Mouse (Mus musculus) adrenal gland, postnatal 10 days (tissue): ENCODE results near the gene Pcbp2. TPM values are rescaled to one million over a fixed set of nuclear protein-coding genes. Genes with fewer than 3 reads are reported as not detected.
A peak's percentile ranks its signal among the peaks of the same experiment; 100 is the strongest.

Source experiments
- DNase-seq: peaks from one replicate; pipeline ENCODE4 v3.0.0; 2021; ENCODE audit warnings: mixed read lengths
- total RNA-seq, 2 experiments: library from RNA; stranded (reverse); gene quantifications; 2 replicates each; pipeline ENCODE4 v1.2.3; 2021

The Pcbp2 gene
- total RNA-seq, 2 experiments from 2014 or later = 703 to 724 TPM

- DNase-seq = no peak
These were observed 36.5 kb downstream of the Pcbp2 start for GRCm38 (mm10) chr15:102506864-102507263.

GRCm38 (mm10) chr15:102507561-102507960, 37.2 kb downstream of the Pcbp2 start:
- DNase-seq = no peak

- no peak for DNase-seq
These were observed 38.0 kb downstream of the Pcbp2 start for GRCm38 (mm10) chr15:102508336-102508735.

GRCm38 (mm10) chr15:102510110-102510509, 39.8 kb downstream of the Pcbp2 start:
- DNase-seq = no peak

GRCm38 (mm10) chr15:102510590-102511284, 40.4 kb downstream of the Pcbp2 start:
- peak; percentile 92 for DNase-seq

GRCm38 (mm10) chr15:102511285-102511833, 41.0 kb downstream of the Pcbp2 start:
- DNase-seq = no peak

- no peak for DNase-seq
These were observed 41.7 kb downstream of the Pcbp2 start for GRCm38 (mm10) chr15:102512010-102512409.

- DNase-seq = no peak
These were observed 42.1 kb downstream of the Pcbp2 start for GRCm38 (mm10) chr15:102512471-102512870.

GRCm38 (mm10) chr15:102513004-102513403, 42.7 kb downstream of the Pcbp2 start:
- DNase-seq = no peak

- DNase-seq = no peak
These were observed 44.9 kb downstream of the Pcbp2 start for GRCm38 (mm10) chr15:102515261-102515660.

GRCm38 (mm10) chr15:102515791-102516190, 45.5 kb downstream of the Pcbp2 start:
- DNase-seq = no peak

GRCm38 (mm10) chr15:102516293-102516692, 46.0 kb downstream of the Pcbp2 start:
- no peak for DNase-seq

GRCm38 (mm10) chr15:102516728-102517404, 46.5 kb downstream of the Pcbp2 start, which contains the start of gene Map3k12:
Gene Map3k12 (minus strand): TSS chr15:102517064.
- DNase-seq = peak; percentile 80

- no peak for DNase-seq
These were observed 47.3 kb downstream of the Pcbp2 start for GRCm38 (mm10) chr15:102517631-102517975.

- DNase-seq = peak; percentile 99
These were observed 47.9 kb downstream of the Pcbp2 start, which contains the start of gene Tarbp2 for GRCm38 (mm10) chr15:102517976-102518858. Gene Tarbp2 (plus strand): TSS chr15:102518192.

- no peak for DNase-seq
These were observed 48.5 kb downstream of the Pcbp2 start for GRCm38 (mm10) chr15:102518859-102519201.

- no peak for DNase-seq
These were observed 49.1 kb downstream of the Pcbp2 start for GRCm38 (mm10) chr15:102519211-102520141.

GRCm38 (mm10) chr15:102520416-102520815, 50.1 kb downstream of the Pcbp2 start:
- DNase-seq = no peak

GRCm38 (mm10) chr15:102521480-102521879, 51.1 kb downstream of the Pcbp2 start:
- DNase-seq = no peak

- DNase-seq = peak; percentile 85
These were observed 54.6 kb downstream of the Pcbp2 start, which contains the start of gene Npff for GRCm38 (mm10) chr15:102524892-102525485. Gene Npff (minus strand): TSS chr15:102524942.
